19 mouse cellular contexts compared by ENCODE assay signal in the genomic region with DNA sequence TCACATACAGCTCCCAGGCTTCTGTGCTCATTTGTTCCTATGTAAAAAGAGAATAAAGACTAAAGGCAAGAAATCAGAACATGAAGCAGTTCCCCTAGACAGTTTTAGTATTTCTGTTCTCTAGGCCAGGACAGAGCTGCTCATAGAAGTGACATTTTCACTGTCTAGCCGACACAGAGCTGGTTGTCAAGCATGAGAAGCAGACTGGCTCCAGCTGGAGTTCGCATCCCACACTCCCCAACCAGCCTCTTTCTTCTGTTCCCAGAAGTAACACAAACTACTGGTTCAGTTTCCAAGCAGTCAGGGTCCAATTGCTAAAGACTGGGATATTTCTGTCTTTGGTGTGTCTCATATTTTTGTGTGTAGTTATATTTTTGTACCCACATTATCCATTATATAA.
DNase-seq lines count a peak whose midpoint lies in the region; ATAC-seq and TF ChIP-seq lines count a peak whose summit lies in the region.
"Had no signal": no experiment of that assay in that cellular context is flagged by ENCODE, and none has a peak within 500 bp of the region (broad histone marks: within the 10 kb centered on the region; RNA-seq: fewer than 3 reads in every experiment).

No protein-coding gene starts in this region.

- no peaks in the 10 kb centered on the region; the same call in 1 of the 2 replicates for H3K9me3 ChIP-seq in kidney, embryonic 15.5 days (replicated peaks)
- H3K9me3 ChIP-seq in lung, embryonic 14.5 days (ENCODE audit: low read depth, low read length): no peaks in the 10 kb centered on the region; the same call in 1 of the 2 replicates
- H3K9me3 ChIP-seq: embryonic facial prominence, embryonic 10.5 days; heart, embryonic 13.5 days; neural tube, embryonic 15.5 days had no signal

- no peaks in the 10 kb centered on the region for H3K4me1 ChIP-seq in kidney, embryonic 15.5 days
- no peaks in the 10 kb centered on the region for H3K4me1 ChIP-seq in lung, embryonic 14.5 days (ENCODE audit: insufficient read depth)
- H3K4me1 ChIP-seq in lung, adult 2 months (ENCODE audit: control insufficient read depth, insufficient read depth, low read length): no peaks in the 10 kb centered on the region
- H3K4me1 ChIP-seq: heart, embryonic 13.5 days; midbrain, embryonic 12.5 days; neural tube, embryonic 15.5 days had no signal

- no peak overlapping the region for H3K27ac ChIP-seq in kidney, embryonic 15.5 days
- H3K27ac ChIP-seq in lung, embryonic 14.5 days (ENCODE audit: low read depth): peak overlapping the region; percentile 58; the same call in 1 of the 2 replicates
- H3K27ac ChIP-seq: embryonic facial prominence, embryonic 10.5 days; heart, adult 2 months; heart, embryonic 13.5 days; hindbrain, postnatal 0 days; midbrain, embryonic 12.5 days; neural tube, embryonic 15.5 days; stomach, postnatal 0 days had no signal

- no peak for TF ChIP-seq POLR2A in lung, adult 2 months (IDR thresholded peaks at IDR 0.05; ENCODE audit: borderline replicate concordance, extremely low read depth, low read depth, low read length)

- H3K9ac ChIP-seq in kidney, embryonic 15.5 days: no peak overlapping the region
- H3K9ac ChIP-seq in lung, embryonic 14.5 days: no peak overlapping the region
- H3K9ac ChIP-seq: heart, embryonic 13.5 days; midbrain, embryonic 12.5 days; neural tube, embryonic 15.5 days had no signal

- WGBS in kidney, embryonic 15.5 days: 38% methylated on average over 2 of the region's 2 CpGs
- 36% methylated on average over 2 of the region's 2 CpGs for WGBS in lung, embryonic 14.5 days
- 49% methylated on average over 2 of the region's 2 CpGs for WGBS in lung, adult 2 months

- H3K27me3 ChIP-seq in kidney, embryonic 15.5 days: no peaks in the 10 kb centered on the region
- H3K27me3 ChIP-seq in lung, embryonic 14.5 days (ENCODE audit: insufficient read depth, low read length): no peaks in the 10 kb centered on the region
- H3K27me3 ChIP-seq: heart, embryonic 13.5 days; neural tube, embryonic 15.5 days had no signal

- H3K4me2 ChIP-seq in kidney, embryonic 15.5 days: no peak overlapping the region
- no peak overlapping the region for H3K4me2 ChIP-seq in lung, embryonic 14.5 days
- H3K4me2 ChIP-seq: heart, embryonic 13.5 days; midbrain, embryonic 12.5 days; neural tube, embryonic 15.5 days had no signal

- no peak for DNase-seq in kidney, adult 18-20 months
- DNase-seq in lung, embryonic 14.5 days: peak; percentile 79
- DNase-seq in lung, adult 2 months: no peak
- DNase-seq in fibroblast of lung, adult 2 months (ENCODE audit: low read depth): peak; percentile 4
- peak; percentile 0 for DNase-seq in lung, postnatal 36 days
- DNase-seq in ovary, adult 18-20 months (ENCODE audit: low spot score): no peak
- DNase-seq: adrenal gland, adult 2 months; cerebellum, adult 11-12 months; cerebellum, postnatal 10 days; gastrocnemius, postnatal 25 days; heart, adult 2 months had no signal

- no peak for TF ChIP-seq CTCF in lung, embryonic 14.5 days (IDR thresholded peaks at IDR 0.05; ENCODE audit: low read depth)
- TF ChIP-seq CTCF in lung, adult 2 months (IDR thresholded peaks at IDR 0.05; ENCODE audit: insufficient read depth, low read length): no peak

- H3K4me3 ChIP-seq in kidney, embryonic 15.5 days (replicated peaks): no peak overlapping the region
- H3K4me3 ChIP-seq in lung, embryonic 14.5 days (ENCODE audit: low read depth, low read length): no peak overlapping the region
- no peak overlapping the region for H3K4me3 ChIP-seq in lung, adult 2 months (replicated peaks; ENCODE audit: extremely low read depth, low read depth, low read length)
- H3K4me3 ChIP-seq: embryonic facial prominence, embryonic 10.5 days; heart, adult 2 months; heart, embryonic 13.5 days; midbrain, embryonic 12.5 days; neural tube, embryonic 15.5 days had no signal

- no peaks in the 10 kb centered on the region for H3K36me3 ChIP-seq in kidney, embryonic 15.5 days
- no peaks in the 10 kb centered on the region for H3K36me3 ChIP-seq in lung, embryonic 14.5 days (ENCODE audit: insufficient read depth)
- H3K36me3 ChIP-seq: embryonic facial prominence, embryonic 10.5 days; heart, embryonic 13.5 days; midbrain, embryonic 12.5 days; neural tube, embryonic 15.5 days had no signal

- peak; percentile 73; the same call in 1 of the 2 replicates for ATAC-seq in kidney, embryonic 15.5 days (replicated peaks; ENCODE audit: low FRiP score)
- peak; percentile 79; the same call in 1 of the 2 replicates for ATAC-seq in lung, embryonic 14.5 days (ENCODE audit: insufficient read depth)
- ATAC-seq: hindbrain, postnatal 0 days; intestine, embryonic 16.5 days had no signal

Comparison
In these comparisons a context has a peak if more than half of its experiments do, and no peak if none do; other contexts are left out.
1. DNase-seq: peak in lung, embryonic 14.5 days (single experiment), fibroblast of lung, adult 2 months (single experiment) and lung, postnatal 36 days (single experiment); none in kidney, adult 18-20 months (single experiment), lung, adult 2 months (single experiment) and ovary, adult 18-20 months (single experiment).